Mouse (Mus musculus) cortical plate, adult 2 months (tissue): Measurements from ENCODE around the gene Camta1.

ENCODE experiments used
- CTCF ChIP-seq: fragments of 200-500 bp; IDR thresholded peaks from 2 replicates; pipeline ENCODE4 v1.5.1; 2011; ENCODE audit warnings: mild to moderate bottlenecking, control low read depth, low read length; ENCODE audit not compliant: insufficient read depth; ENCODE audit errors: extremely low read depth
- POLR2A ChIP-seq: fragments of 200-500 bp; IDR thresholded peaks from 2 replicates; pipeline ENCODE4 v1.6.1; 2011; ENCODE audit warnings: mild to moderate bottlenecking, low read length, control low read depth; ENCODE audit not compliant: insufficient read depth; ENCODE audit errors: extremely low read depth

- TF ChIP-seq POLR2A: no peak
- no peak for TF ChIP-seq CTCF
Measured at GRCm38 (mm10) chr4:151506701-151507100, 355.0 kb downstream of the Camta1 start.
